Mouse (Mus musculus): ENCODE data around the gene Utp11. TPM values are rescaled to one million over a fixed set of nuclear protein-coding genes. Genes with fewer than 3 reads are reported as not detected.
"Not testable (repeated sequence)": the region's sequence is repeated elsewhere in the genome, so short reads cannot be mapped to it uniquely, and the experiment has no call there.

The Utp11 gene
- polyA plus RNA-seq, 1 experiment from 2014 or later: 29.6 TPM

DNA sequence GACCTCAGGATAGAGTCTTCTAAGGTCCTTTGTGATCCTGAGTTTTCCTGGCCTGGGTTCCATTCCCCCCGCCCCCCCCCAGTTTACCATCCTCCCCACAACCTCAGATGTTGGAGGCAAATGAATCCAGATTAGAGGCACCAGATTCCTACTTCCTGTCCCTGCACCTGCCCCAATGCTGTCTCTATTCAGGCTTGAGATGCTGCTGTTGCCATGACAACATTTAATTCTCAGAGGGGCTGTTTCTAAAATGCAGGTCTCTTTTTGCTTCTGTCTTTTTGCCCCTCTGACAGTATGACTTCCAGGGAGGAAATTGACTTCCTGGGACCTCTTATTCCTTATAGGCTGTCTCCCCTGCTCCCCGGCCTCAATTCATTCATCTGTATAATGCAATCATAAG is 43.6 kb upstream of the Utp11 start:
- Histone ChIP-seq H3K4me1 (replicated peaks; ENCODE audit: control insufficient read depth, insufficient read depth, low read length) (no peaks in the 10 kb centered on the region), H3K9me3 (ENCODE audit: control insufficient read depth) (no peaks in the 10 kb centered on the region), H3K9ac (ENCODE audit: low read depth, low read length) (no peak overlapping the region), H3K4me3 (ENCODE audit: low read depth, low read length) (no peak overlapping the region), H3K4me2 (replicated peaks; ENCODE audit: low read depth) (no peak overlapping the region), H3K27ac (ENCODE audit: low read depth, low read length) (no peak overlapping the region), H3K36me3 (ENCODE audit: control insufficient read depth, insufficient read depth) (peaks cover 9% of the 10 kb centered on the region; the same call in 1 of the 2 replicates), H3K27me3 (replicated peaks; ENCODE audit: control insufficient read depth, insufficient read depth, low read length) (no peaks in the 10 kb centered on the region)
- ATAC-seq: no peak
- WGBS: 75% methylated on average over 2 of the region's 2 CpGs
- TF ChIP-seq CTCF (IDR thresholded peaks at IDR 0.05; ENCODE audit: low read depth): no peak

DNA sequence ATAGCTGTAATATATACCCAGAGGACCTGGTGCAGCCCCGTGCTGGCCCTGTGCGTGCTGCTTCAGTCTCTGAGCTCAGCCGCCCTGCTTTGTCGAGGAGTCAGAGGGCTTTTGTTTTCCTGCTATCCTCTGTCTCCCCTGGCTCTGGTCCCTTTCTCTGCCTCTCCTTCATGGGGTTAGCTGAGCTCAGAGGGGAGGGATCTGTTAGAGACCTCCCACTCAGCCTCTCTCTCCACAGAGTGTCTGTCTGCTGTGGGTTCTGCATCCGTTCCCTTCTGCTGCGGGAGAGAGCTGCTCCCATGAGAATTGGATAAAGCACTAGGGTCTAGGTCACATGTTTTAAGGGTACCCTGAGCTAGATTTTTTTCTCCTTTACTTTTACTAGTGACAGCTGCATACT is 32.7 kb upstream of the Utp11 start:
- no peaks in the 10 kb centered on the region for H3K27me3 ChIP-seq (replicated peaks; ENCODE audit: control insufficient read depth, insufficient read depth, low read length)
- peaks cover 92% of the 10 kb centered on the region for H3K36me3 ChIP-seq (ENCODE audit: control insufficient read depth, insufficient read depth)
- 94% methylated on average over 6 of the region's 6 CpGs for WGBS
- no peaks in the 10 kb centered on the region for H3K4me1 ChIP-seq (replicated peaks; ENCODE audit: control insufficient read depth, insufficient read depth, low read length)
- H3K4me3 ChIP-seq (ENCODE audit: low read depth, low read length): no peak overlapping the region
- no peak for TF ChIP-seq CTCF (IDR thresholded peaks at IDR 0.05; ENCODE audit: low read depth)
- no peak overlapping the region for H3K27ac ChIP-seq (ENCODE audit: low read depth, low read length)
- no peak for ATAC-seq
- H3K9ac ChIP-seq (ENCODE audit: low read depth, low read length): no peak overlapping the region
- H3K9me3 ChIP-seq (ENCODE audit: control insufficient read depth): no peaks in the 10 kb centered on the region
- H3K4me2 ChIP-seq (replicated peaks; ENCODE audit: low read depth): no peak overlapping the region

DNA sequence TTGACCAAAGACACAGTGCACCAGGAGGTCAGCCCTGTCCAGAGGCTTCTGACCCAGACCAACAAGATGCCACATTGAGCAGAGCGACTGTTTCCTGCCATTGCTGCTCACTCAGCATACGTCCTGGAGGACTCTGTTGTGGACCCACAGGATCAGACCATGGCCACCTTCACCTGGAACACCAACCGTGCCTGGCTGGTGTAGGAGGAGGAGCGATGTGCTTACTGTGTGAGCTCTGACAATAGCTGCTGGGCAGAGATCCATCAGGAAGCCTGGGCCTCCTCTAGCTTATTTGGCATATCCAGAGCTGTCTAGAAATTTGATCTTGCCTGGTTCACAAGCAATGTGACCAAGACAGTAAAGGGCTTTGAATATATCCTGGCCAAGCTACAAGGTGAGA is 25.7 kb upstream of the Utp11 start:
- WGBS: 93% methylated on average over 4 of the region's 4 CpGs
- Histone ChIP-seq H3K4me3 (ENCODE audit: low read depth, low read length) (no peak overlapping the region), H3K9ac (ENCODE audit: low read depth, low read length) (no peak overlapping the region), H3K4me1 (replicated peaks; ENCODE audit: control insufficient read depth, insufficient read depth, low read length) (no peaks in the 10 kb centered on the region), H3K9me3 (ENCODE audit: control insufficient read depth) (no peaks in the 10 kb centered on the region), H3K36me3 (ENCODE audit: control insufficient read depth, insufficient read depth) (peaks cover 64% of the 10 kb centered on the region), H3K4me2 (replicated peaks; ENCODE audit: low read depth) (no peak overlapping the region), H3K27me3 (replicated peaks; ENCODE audit: control insufficient read depth, insufficient read depth, low read length) (no peaks in the 10 kb centered on the region), H3K27ac (ENCODE audit: low read depth, low read length) (no peak overlapping the region)
- TF ChIP-seq CTCF (IDR thresholded peaks at IDR 0.05; ENCODE audit: low read depth): no peak
- no peak for ATAC-seq

DNA sequence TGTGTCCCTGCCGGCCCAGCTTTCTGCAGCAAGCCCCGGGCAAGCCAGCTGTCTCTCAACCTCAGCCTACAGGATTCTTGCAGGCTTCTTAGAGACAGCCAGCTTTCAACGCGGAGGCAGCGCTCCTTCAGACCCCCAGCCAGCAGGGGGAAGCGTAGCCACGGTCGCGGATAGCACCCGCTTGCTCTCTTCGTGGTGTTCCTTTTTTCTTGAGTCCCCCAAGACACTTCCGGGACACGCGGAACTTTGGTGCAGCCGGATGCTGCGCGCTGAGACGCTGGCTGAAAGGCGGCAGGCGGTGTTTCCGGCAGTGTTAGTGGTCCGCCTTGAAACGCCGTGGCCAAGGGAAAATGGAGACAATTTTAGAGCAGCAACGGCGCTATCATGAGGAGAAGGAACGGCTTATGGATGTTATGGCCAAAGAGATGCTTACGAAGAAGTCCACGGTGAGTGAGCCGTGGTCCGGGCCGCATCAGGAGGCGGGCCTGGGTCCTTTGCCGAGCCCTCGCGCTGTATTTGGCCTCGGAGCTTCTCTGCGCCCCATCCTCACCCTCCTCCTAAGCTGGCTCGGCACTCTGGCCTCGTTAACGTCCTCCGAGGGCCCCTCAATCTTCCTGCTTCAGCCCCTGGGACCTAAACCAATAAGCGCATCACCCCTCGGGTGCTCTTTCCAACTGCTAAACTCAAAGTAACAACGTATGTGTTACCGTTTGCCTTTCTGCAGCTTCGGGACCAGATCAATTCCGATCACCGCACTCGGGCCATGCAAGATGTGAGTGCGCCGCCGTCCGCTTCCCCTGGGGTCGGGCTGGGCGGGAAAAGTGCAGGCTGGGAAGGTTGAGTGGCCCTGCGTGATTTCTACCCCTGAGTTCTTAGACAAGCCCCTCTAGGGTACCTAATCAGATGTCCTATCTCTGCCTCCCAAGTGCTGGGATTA is 21.4 kb upstream of the Utp11 start, which contains the start of gene Sf3a3:
Gene Sf3a3 (plus strand): TSS at position 232 of the 937 bp plus-strand sequence.
- Histone ChIP-seq H3K9me3 (ENCODE audit: control insufficient read depth) (no peaks in the 10 kb centered on the region), H3K27ac (ENCODE audit: low read depth, low read length) (peak within 1 kb of the TSS; percentile 10; the same call in 1 of the 2 replicates), H3K27me3 (replicated peaks; ENCODE audit: control insufficient read depth, insufficient read depth, low read length) (no peaks in the 10 kb centered on the region), H3K36me3 (ENCODE audit: control insufficient read depth, insufficient read depth) (peaks cover 26% of the 10 kb centered on the region), H3K4me1 (replicated peaks; ENCODE audit: control insufficient read depth, insufficient read depth, low read length) (0 out of 2 replicates have a peak, but pooled peaks cover 3% of the 10 kb centered on the region), H3K4me3 (ENCODE audit: low read depth, low read length) (peak within 1 kb of the TSS; percentile 72), H3K4me2 (replicated peaks; ENCODE audit: low read depth) (peak within 1 kb of the TSS; percentile 88), H3K9ac (ENCODE audit: low read depth, low read length) (peak within 1 kb of the TSS; percentile 82)
- TF ChIP-seq CTCF (IDR thresholded peaks at IDR 0.05; ENCODE audit: low read depth): peak; percentile 96
- peak; percentile 88 for ATAC-seq
- under 1% methylated on average over 57 of the region's 57 CpGs for WGBS

DNA sequence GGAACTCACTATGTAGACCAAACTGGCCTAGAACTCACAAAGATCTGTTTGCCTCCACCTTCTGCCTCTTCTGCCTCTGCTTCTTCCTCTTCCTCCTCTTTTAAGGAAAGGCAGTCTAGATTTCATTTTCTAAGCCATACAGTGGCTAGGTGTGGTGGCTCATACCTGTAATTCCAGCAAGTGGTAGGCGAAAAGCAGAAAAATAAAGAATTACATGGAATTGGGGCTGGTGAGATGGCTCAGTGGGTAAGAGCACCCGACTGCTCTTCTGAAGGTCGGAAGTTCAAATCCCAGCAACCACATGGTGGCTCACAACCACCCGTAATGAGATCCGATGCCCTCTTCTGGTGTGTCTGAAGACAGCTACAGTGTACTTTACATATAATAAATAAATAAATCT is 20.4 kb upstream of the Utp11 start:
- not testable (repeated sequence) for H3K4me3 ChIP-seq (ENCODE audit: low read depth, low read length); H3K4me2 ChIP-seq (replicated peaks; ENCODE audit: low read depth); ATAC-seq; H3K9me3 ChIP-seq (ENCODE audit: control insufficient read depth); H3K27me3 ChIP-seq (replicated peaks; ENCODE audit: control insufficient read depth, insufficient read depth, low read length); H3K9ac ChIP-seq (ENCODE audit: low read depth, low read length); H3K27ac ChIP-seq (ENCODE audit: low read depth, low read length); H3K4me1 ChIP-seq (replicated peaks; ENCODE audit: control insufficient read depth, insufficient read depth, low read length)
- 78% methylated on average over 4 of the region's 5 CpGs for WGBS
- H3K36me3 ChIP-seq (ENCODE audit: control insufficient read depth, insufficient read depth): peaks cover 16% of the 10 kb centered on the region

DNA sequence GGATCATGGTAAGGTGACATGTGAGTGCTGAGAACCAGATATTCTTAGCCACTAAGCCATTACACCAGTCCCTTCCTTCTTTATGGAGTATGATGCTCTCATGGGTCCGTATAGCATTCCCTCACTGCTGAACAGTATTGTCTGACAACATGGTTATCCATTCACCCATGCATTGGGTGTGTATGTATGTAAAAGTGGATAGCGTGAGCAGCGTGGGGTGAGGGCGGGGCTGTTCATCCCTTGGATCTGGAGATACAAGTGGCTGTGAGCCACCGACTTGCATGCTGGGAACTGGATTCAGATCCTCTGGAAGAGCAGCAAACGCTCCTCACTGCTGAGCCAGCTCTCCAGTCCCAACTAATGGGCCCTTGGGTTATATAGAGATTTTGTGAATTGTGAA is 19.2 kb upstream of the Utp11 start:
- 0 out of 2 replicates have a peak, but pooled peaks cover 4% of the 10 kb centered on the region for H3K4me1 ChIP-seq (replicated peaks; ENCODE audit: control insufficient read depth, insufficient read depth, low read length)
- H3K27ac ChIP-seq (ENCODE audit: low read depth, low read length): no peak overlapping the region
- H3K4me2 ChIP-seq (replicated peaks; ENCODE audit: low read depth): no peak overlapping the region
- H3K9me3 ChIP-seq (ENCODE audit: control insufficient read depth): no peaks in the 10 kb centered on the region
- peaks cover 4% of the 10 kb centered on the region for H3K36me3 ChIP-seq (ENCODE audit: control insufficient read depth, insufficient read depth)
- ATAC-seq: no peak
- no peak overlapping the region for H3K4me3 ChIP-seq (ENCODE audit: low read depth, low read length)
- no peak overlapping the region for H3K9ac ChIP-seq (ENCODE audit: low read depth, low read length)
- no peak for TF ChIP-seq CTCF (IDR thresholded peaks at IDR 0.05; ENCODE audit: low read depth)
- WGBS: 70% methylated on average over 6 of the region's 6 CpGs
- no peaks in the 10 kb centered on the region for H3K27me3 ChIP-seq (replicated peaks; ENCODE audit: control insufficient read depth, insufficient read depth, low read length)
